Mouse (Mus musculus) layer of hippocampus, adult 9-11 months (tissue): ENCODE results near the gene Cldn11.
"Not testable (repeated sequence)": the region's sequence is repeated elsewhere in the genome, so short reads cannot be mapped to it uniquely, and the experiment has no call there.

ENCODE experiments used
- DNase-seq: peaks from one replicate; pipeline ENCODE4 v3.0.0; 2022

The Cldn11 gene

DNA sequence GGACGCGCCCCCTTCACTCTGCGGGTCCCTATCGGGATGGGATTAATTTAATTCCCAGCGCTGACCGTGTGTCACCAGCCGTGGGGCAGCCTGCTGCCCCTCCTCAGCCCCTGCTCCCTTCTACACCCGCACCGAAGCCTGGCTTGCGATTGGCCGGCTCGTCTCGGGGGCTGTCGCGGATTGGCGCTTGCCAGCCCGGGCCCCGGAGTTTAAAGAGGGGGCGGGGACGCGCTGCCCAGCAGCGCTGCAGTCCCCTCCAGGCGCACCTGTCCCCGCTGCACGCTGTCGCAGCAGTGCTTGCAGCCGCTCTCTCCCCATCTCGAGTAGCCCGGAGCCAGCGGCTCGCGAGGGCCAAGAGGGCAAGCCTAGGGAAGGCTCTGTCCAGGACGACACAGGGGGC is at the start of gene Cldn11:
TSS of gene Cldn11 (plus strand) at position 215 of the 400 bp plus-strand sequence.
- DNase-seq, result peak; percentile 48

DNA sequence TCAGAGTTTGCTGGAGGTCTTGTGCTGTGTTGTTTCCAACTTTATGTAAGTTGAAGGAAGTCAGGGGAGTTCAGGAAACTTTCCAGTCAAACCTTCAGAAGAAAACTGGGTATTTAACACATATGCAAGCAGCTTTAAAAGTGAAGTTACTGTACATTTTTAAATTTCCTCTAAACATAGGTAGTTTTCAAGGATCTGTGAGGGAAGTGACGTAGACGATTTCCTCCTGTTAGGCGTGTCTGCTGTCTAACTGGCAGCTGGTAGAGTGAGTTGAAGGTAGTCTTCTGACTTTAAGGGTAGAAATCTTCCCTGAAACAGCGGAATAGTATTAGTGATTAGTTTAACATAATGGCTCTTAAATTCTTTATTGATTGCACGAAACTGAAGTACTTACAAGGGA is 49.7 kb upstream of the Cldn11 start:
- DNase-seq, result no peak

DNA sequence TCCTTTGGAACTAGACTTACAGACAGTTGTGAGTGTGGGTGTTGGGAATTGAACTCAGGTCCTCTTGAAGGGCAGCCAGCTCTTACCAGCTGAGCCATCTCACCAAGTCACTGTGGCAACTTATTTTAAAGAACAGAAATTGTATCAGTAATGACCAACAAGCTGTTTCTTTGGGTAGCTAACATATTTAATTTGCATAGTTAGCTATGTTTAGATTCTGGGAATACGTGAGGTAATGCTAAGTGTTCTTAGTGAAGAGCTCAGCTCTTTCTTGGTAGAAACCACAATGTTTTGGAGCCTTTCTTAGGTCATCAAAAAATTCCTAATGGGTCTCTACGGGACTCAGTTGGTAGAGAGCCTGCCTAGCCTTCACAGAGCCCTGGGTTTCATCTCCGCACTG is 48.9 kb upstream of the Cldn11 start:
- DNase-seq, result no peak

DNA sequence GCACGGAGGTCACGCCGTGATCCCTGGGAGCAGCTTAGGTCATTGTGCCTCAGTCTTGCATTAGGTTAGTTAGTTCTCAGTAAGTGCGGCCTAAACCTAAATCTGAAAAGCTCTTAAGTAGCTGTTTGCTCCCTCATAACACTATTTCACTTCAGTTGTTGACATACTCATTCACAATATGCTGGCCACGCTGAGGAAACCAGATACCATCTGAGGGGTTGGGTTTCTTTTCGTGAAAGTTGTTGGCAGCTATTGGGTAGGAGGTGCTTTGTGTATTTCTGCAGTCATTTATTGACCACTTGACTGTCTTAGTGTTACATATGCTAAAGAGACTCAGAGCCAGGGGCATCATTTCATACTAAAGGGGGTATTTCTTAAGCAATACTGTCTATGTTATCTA is 44.8 kb upstream of the Cldn11 start:
- DNase-seq, result no peak

DNA sequence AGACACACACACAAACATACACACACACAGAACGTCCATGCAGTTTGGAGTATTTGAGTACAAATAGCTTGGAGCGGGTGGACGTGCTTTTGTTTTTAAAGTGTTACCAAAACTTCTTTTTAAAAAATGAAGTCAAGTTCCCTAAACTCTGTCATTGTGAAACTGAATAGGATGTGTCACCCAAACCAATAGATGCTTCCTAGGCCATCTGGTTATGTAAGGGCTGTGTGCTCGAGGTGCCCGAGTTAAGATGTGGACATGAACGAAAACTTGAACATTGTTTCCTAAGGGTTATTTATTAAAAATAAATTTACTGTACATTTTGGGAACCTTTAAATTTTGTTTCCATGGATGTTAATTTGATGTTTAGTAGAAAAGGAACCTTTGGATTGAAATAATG is 43.1 kb upstream of the Cldn11 start:
- DNase-seq, result no peak

DNA sequence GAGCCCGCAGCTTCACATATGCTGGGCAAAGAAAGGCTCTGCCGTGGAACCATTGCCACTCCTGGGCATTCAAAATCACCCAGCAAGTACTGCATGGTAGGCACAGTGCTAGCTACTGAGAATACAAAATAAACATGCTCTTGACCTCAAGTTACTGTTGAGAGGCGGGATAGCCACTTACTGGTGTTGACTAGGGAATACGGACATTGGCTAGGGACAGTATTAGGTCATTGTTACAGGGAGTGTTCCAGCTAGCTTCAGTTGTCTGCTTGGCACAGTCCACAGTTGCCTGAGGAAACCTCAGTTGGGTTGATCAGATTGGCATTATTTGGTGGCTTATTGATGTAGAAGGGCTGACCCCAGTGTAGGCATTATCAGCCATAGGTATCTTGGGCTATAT is 42.0 kb upstream of the Cldn11 start:
- no peak for DNase-seq

DNA sequence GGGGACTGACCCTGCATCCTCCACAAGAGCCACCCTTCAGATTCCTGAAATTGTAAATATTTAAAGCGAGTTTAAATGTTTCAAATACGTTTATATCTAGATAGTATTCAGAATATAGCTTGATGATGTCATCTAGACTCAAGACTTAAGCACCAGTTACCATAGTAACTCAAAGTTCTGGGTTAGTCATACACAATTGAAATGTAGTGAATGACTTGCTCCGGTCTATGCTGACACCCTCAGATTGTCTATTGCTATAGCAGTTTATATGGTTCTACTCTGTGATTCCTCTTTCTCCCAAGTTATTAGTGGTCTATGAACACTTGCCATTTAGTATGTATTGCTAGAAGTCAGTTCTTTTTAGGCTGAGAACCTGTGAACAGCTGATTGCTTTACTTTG is 40.6 kb upstream of the Cldn11 start:
- no peak for DNase-seq

DNA sequence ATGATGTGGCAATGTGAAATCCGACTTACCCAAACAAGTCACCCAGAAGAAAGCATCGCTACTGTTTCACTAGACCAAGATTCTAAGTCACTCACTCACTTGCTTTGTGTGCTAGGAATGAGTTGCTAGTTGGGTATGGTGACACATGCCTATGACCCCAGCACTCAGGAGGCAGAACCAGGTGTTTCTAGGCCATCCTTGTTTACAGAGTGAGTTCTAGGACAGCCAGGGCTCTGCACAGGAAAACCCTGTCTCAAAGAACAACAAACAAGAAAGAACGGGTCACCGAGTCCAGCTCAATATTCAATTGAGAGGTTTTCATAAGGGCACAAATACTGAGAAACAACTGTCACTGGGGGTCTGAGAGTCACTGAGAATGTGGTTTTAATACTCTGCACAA is 26.6 kb upstream of the Cldn11 start:
- DNase-seq, result no peak

DNA sequence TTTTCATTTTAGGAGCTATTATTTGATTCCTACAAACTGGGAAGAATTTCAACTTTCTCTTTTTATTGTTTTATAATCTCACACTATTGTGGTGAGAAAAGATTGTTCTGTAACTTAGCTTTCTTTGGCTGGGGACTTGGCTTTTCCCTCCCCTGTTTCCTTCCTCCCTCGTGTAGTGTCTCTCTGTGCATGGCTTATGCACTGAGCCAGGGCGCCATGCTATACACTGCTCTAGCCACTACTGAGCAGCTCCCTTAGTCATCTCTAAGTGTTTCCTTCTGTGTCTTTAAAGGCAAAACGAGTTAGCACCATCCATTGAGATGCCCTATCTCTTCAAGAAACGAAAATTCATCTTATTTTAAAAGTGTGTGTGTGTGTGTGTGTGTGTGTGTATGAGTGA is 23.4 kb upstream of the Cldn11 start:
- DNase-seq, result no peak

DNA sequence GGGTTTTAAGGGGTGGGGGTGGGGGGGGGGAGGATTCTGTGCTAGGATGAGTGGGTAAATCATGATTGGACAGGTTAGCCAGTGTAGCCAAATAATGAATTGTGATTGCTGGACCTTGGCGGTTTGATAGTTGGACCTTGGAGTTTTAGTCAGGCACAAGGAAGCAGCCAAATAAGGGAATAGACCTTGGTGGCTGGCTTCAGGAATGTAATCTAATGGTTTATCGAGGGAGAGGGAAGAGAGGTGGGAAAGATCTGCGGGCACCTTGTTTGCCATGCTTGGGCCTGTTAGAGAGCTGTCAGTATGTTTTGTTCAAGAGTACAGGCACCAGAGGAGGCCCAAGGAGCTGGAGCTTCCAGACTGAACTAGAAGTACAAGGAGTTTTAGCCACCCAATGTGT is 22.9 kb upstream of the Cldn11 start:
- DNase-seq, result no peak

DNA sequence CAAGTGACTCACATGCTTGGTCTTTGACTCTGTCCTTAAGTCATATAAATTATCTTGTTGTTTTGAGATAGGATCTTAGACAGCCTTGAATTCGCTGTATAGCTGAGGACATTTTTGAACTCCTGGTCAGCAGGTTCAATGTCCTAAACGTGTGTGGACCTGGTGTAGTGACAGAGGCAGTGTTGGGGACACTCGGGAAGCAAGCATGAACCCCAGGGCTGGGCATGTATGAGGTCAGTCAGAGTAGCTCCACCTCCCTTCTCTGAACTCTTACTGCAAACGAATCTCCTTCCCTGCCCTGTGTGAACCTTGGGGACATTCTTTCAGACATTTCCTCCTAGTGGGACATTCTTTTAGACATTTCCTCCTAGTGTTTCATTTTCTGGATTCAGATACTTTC is 20.0 kb upstream of the Cldn11 start:
- DNase-seq, result no peak

DNA sequence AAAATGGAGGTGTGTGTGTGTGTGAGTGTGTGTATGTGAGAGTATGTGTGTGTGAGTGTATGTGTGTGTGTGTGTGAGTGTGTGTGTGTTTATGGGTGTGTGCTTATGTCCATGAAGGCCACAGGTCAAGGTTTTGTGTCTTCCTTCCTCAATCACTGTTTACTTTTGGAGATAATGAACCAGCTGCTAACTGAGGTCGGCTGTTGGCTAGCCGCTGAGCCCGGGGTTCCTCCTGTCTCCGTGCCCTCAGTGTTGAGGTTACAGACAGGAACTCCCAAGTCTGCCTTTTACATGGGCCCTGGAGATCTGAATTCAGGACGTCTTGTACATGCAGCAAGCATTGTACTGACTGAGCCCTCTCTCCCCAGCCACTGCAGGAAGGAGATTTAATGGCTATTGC is 16.1 kb upstream of the Cldn11 start:
- DNase-seq, result no peak

DNA sequence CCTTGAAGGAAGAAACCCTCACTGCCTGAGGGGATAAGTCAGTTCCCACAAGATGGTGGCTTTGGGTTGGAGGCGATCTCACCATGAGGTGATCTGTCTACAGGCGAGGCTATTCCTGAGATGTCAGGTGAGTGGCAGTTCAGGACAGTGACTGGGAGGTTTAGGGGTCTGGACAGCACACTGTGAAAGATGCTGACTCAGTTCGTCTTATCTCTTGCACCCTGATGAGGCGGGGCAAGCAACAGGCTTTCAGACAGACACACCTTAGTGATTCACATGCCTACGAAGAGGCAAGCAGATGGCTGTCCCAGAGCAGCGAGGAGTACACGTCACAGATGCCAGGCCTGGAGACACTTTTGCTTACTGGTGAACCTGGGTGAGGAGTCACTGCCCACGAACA is 15.5 kb upstream of the Cldn11 start:
- no peak for DNase-seq

DNA sequence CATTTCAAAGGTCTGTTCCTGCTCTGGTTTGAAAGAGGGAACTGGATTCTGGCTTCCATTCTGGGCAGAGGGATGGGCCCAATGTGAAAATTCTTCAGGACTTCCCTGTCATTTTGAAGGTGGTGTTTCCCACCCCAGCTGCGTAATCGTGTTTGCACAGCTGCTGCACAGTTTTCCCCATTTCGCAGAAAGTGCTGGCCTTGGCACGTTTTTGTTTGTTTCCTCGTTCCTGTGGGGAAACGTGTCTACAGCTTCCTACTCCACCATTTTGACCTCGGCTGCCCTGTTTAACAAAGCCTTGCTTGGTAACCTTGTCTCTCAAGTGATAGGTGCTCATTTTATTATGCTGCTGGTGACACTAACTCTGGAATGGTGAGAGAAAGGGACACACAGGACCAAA is 15.0 kb upstream of the Cldn11 start:
- no peak for DNase-seq

DNA sequence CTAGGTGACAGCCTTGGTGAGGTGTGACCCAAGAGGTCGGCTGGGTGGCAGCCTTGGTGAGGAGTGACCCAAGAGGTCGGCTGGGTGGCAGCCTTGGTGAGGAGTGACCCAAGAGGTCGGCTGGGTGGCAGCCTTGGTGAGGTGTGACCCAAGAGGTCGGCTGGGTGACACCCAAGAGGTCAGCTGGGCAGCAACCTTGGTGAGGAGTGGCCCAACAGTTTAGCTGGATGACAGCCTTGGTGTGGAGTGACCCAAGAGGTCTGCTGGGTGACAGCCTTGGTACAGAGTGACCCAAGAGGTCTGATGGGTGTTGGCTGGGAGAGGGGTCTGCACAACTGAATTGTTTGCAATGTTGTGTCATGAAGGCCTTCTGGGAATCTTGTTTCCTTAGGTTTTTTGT is 13.1 kb upstream of the Cldn11 start:
- DNase-seq, result not testable (repeated sequence)

DNA sequence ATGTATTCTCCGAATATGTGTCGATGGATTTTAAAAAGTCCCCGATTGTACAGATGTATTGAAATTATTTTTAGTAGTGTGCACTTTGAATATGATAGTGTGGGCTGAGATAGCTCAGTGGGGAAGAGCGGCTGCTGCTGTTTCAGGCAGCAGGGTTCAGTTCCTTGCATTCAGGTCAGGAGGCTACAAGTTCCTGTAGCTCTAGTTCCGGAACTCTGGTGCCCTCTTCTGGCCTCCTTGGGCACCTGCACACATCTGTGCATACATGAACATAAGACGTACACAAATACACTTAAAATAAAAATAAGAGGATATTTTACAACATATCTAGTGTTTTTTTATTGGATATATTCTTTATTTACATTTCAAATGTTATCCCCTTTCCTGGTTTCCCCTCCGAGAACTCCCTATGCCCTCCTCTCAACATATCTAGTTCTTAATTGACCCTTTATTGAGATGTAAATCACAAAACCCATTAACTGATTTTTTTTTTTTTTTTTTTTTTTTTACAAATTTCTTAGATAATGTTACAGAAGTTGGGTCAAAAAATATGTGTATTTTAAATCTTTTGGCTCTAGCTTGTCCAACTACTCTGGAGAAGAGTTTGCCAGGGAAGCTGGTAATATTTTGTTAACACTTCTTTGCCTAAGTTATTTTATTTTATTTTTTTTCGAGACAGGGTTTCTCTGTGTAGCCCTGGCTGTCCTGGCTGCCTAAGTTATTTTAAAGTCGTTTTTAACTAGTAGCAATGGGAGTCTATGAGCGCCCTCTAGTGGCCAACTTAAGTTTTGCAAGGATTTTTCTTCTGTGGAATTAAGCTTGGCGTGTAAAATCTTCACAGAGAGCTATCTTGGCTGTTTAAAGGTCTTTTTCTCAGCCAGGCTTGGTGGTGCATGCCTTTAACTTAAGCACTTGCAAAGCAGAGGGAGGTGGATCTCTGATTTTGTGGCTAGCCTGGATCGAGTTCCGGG is 11.0 kb upstream of the Cldn11 start:
- peak; percentile 67 for DNase-seq

DNA sequence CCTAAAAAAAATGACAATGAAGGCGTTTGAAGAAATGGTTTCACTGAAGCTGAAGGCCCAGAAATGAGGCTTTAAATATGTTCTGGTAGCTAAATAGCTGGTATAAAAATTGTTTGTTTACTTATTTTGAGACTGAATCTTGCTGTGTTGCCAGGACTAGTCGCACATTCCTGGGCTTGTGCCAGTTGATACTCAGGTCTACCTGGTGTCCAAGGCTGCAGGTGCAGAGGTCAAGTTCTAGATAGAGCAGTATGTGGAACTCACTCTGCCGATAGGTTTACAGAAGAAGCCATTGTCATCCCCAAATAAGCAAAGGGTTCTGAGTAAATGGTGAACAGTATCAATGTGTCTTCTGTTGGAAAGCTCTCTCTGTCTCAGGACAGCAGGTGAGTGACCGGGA is 8.1 kb upstream of the Cldn11 start:
- DNase-seq, result no peak

DNA sequence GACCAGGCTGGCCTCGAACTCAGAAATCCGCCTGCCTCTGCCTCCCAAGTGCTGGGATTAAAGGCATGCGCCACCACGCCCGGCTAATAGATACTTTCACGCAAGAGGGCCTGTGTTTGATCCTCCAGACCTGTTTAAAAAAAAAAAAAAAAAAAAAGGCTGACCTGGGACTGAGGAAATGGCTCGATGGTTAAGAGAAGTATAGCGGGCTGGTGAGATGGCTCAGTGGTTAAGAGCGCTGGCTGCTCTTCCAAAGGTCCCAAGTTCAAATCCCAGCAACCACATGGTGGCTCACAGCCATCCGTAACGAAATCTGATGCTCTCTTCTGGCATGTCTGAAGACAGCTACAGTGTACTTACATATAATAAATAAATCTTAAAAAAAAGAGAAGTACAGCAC is 4.5 kb upstream of the Cldn11 start:
- DNase-seq, result not testable (repeated sequence)

DNA sequence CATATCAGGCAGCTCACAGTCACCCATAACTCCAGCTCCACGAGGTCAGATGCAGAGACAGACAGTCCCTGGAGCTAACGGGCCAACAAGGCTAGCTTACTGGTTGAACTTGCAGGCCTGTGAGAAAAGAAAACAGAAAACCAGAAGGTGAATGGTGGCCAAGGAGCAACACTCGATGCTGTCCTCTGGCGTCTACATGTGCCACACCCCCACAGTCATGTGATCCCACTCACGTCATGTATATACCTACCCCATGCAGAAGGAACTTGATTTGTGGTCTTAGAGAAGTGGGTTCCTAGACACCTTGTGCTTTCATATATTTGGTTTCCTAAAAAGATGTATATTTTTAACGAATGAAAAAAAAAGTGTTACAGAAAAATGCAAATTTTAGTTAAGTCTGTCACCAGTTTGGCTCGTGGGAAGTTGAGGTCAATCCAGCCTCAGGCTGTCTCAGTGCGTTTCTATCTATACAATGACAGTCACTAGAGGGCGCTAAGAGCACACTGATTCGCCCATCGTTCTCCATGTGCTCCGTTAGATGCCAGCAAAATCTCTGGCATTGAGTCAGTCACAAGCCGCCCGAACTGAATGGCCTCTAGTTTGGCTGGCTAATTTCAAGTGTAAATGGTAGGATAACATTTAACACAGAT is 4.0 kb upstream of the Cldn11 start:
- peak; percentile 78 for DNase-seq

DNA sequence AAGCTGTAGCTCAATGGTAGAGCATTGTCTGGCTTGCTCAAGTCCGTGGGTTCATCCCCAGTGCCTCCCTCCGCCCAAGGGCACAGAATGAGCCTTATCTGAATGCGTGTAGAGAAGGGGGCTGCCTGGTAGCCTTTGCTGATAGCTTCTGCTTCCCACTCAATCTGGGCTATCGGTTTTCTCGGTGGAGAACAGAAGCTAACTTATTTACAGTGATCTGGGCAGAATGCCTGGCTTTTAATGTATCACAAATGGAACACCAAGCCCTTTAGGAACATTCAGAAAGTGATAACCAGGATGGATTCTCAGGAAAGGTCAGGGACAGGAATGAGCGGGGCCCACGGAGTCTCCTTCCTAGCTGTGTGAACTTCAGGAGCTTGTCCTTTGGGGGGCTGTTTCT is 1.1 kb upstream of the Cldn11 start:
- no peak for DNase-seq

DNA sequence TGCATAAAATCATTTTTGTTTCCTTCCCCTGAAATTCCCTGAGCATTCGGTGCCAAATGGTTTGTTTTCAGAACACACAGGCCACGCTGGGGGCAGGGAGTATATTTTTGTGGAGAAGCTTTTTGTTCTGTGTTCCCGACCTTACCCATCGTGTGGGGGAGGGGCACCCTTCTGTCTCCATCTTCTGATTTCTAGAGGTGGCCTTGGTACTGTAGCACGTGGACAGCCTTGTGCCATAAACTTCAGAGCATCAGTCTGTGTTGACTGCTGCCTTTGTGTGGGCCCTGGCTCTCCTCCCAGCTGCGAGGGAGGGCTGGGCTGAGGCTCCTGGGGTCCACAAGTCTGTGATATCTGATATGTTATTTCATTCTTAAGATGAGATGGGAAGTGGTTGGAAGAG is 2.4 kb downstream of the Cldn11 start:
- DNase-seq, result peak; percentile 78

DNA sequence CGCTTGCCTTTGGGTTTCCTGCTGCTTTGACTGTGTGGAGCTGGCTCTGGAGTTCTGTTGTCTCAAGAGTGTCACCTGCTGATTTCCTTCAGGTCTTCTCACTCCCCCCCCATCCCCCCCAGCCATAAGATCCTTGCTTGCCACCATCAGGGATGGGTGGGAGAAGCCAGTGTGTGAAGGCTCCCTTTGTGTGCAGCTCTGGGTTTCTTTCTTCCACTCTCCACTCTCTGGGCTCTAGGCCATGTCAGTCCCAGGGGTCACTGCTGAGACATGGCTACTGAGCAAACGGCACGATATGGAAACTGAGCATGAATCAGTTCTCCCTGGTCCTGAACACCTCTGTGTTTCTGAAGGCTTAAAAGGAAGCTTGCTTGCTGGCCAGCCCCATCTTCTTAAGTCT is 6.4 kb downstream of the Cldn11 start:
- no peak for DNase-seq

DNA sequence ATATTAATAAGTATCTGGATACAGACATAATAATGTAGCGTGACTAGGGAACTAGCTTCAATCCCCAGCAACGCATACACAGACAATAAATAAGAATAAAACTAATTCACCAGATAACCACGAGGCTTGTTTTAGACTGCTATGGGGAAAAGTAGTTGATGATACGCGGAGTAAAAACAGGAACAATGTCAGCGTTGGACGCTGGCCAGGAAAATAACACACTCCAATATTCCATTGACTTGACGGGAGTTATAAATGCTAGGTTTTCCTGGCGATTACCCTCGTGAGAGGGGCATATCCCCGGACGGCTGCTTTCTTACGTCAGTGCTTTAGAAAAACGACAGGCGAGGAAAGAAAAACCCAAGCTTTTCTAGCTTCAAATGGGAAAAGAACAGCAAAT is 8.1 kb downstream of the Cldn11 start:
- DNase-seq, result no peak

DNA sequence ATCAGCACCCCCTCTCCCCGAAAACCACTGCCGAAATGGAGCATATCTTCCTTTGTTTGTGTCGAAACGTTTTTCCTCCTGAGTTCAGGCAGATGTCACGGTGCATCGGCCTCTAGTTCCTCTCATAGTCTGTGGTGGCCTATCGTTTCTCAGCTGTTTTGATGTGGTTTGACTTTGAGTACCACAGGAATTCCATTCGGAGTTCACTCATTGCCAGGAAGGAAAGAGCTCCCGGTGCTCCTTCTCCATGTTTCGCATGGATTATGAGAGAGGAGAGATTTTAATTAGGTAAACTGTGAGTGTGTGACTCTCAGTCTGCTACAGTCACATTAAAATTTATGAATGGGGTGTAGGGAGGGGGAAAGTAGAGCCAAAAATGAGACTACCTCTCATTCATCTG is 10.3 kb downstream of the Cldn11 start:
- no peak for DNase-seq

DNA sequence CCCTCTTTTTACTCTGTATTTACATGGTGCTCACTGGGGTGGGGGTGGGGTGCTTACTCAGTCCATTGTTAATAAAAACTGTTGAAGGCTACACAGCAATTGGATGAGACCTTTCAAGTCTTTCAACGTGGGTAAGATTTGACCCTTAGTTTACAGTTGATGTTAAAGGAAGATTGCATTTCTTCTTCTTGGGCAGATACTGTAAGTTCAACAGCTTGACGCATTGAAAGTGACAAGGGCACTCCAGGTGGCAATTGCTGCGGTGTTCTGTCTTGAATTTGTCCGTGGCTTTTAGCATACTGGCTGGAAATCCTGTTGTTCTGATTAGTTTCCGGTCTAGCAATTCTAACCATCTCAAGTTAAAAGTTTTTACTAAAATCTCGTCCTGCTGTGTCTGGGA is 11.6 kb downstream of the Cldn11 start:
- DNase-seq, result no peak
